Mouse (Mus musculus): ENCODE results near the gene Crybg1. TPM values are rescaled to one million over a fixed set of nuclear protein-coding genes. Genes with fewer than 3 reads are reported as not detected.
A peak's percentile ranks its signal among the peaks of the same experiment; 100 is the strongest.

Crybg1 gene
- total RNA-seq, 2 experiments from 2014 or later: 0.64 to 0.91 TPM

DNA sequence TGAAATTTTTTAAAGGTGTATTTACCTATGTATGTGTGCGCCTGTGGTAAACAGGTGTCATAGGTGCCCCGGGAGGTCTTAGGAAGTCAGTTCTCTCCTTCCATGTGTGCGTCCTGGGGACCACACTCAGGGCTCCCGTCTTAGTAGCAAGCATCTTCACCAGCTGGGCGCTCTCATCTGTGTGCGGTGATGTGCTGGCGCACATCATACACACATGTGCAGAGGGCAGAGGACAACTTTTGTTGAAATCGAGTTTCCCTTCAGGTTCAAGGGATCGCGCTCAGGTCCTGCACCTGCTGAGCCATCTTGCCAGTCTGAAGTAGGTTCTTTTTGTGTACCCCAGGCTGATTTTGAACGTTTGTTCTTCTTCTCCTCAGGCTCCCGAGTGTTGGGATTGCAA, 232.5 kb downstream of the Crybg1 start:
- intact Hi-C loops (cut with DNase I): no loop called here

DNA sequence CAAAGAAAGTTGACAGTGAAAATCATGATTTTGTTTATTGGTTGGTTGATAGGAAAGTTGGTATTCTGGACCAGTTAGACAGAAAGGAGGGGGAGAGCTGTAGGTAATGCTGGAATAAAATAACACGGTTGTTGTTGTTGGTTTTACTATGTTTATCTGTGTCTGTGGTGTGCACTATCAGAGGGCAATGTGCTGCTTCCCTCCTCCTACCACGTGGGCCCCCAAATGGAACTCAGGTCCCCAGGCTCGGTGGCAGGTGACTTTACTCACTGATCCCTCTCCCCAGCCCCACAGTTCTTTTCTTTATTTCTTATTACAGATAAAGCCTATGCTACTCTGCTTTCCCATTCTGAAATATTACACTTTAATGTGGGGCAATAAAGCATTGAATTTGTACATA, 236.4 kb downstream of the Crybg1 start:
- intact Hi-C loops (cut with DNase I): no loop called here
- no peak for DNase-seq (ENCODE audit: low spot score in 2 of 2)

More for the DNA sequence above, 232.5 kb downstream of the Crybg1 start:
- DNase-seq (ENCODE audit: low spot score in 2 of 2): no peak

DNA sequence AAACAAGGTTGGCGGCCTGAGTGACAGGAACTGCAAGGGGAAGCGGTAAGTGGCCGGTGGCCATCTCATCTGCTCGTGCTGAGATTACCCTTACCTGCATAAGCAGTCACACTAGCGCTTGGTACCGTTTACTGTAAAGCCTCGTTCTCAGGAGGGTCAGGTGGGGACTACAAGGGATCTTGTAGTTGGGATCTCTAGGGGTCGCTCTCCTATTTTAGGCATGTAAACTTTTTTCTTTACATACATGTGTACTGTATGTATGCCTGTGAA, 237.8 kb downstream of the Crybg1 start:
- intact Hi-C loops (cut with DNase I): no loop called here
- no peak for DNase-seq (ENCODE audit: low spot score in 2 of 2)

DNA sequence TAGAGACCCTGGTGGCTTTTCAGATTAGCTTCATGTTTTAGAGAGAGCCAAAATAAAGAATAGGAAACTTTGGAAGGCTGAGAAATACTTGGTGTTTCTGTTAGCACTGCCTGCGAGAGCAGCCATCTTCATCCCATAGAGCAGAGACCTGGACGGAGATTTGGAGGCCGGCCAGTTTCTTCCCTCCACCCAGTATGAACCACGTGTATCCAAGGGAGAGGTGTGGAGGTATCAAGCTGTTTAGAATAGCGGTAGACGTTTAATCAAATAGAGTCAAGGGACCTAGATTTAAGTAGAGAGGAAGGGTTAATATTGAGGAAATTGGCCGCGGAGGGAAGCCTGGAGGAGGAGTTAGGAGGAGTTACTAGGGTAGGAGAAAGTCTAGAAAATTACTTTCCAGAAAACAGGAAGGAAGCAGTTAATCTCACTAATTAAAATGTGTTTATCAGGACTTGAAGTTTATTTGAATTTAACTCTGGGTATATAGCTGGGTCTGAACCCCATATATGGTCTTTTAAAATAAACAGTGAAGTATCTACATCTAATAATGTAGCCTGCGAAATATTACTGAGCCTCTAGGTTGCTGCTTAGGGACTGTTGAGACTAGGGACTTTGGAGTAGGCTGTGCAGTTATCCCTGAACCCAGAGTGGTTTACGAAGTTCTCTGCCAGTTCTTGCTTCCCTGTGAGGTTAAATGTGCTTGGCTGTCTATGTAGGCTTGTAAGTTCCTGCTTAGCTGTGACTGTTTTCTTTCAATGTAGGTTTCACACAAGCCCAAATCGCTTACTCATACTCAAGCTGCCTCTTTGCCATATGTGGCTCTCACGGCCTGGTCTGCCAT, 238.4 kb downstream of the Crybg1 start:
- intact Hi-C loops (cut with DNase I): no loop called here
- no peak for DNase-seq (ENCODE audit: low spot score in 2 of 2)

DNA sequence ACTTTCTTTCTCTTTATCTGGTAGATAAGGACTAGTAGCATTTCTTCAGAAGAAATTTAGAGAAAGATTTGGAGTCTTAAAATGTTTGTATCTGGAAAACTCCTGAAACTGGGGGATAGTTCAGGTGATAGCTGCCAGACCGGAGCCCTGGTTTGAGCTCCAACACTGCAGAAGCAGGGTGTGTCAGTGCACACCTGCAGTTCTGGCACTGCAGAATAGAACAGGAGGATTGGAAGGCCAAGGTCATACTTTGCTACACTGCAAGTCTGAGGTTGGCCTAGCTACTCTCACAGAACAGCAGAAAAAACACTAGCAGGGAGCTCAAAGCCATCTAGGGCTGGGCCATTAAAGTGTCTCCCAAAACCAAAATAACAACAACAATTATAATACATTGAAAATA, 244.1 kb downstream of the Crybg1 start:
- DNase-seq (ENCODE audit: low spot score in 2 of 2): no peak
- intact Hi-C loops (cut with DNase I): loop anchor here (5.0 kb wide), 1 partner anchor 327 kb away; the partner anchor contains the start of gene Cd24a

DNA sequence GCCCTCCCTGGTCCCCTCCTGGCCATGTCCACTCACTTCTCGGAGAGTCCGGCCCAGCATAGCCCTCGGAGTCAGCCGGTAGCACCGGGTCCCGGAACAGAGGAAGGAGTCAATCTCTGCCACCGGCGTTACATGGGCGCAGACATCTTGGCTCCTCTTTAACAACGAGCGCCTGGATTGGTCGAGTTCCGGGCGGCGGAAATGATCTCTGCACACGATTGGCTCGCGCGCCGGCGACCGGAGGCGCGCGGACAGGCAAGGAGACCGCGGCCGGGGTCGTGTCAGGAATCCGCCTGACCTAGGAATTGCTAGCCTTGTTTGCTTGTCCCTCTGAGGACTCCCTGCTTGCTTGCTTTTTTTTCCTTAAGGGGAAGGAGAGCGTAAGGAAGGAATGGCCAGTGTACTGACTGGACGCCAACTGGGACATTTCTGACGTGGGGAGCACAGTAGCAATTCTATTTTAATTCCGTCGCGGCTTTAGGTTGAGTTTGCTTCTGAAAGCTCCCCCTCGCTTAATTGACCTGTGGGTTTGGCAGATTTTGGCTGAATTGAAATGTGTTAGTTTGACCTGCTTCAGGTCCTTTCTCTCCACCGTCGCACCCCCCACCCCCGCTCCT, 247.0 kb downstream of the Crybg1 start, which contains the start of the genes Qrsl1 and Rtn4ip1:
Gene Qrsl1, minus strand, starts transcription at position 168 of the 617 bp plus-strand sequence.
Gene Rtn4ip1, plus strand, starts transcription at position 230 of the 617 bp plus-strand sequence.
- intact Hi-C loops (cut with DNase I): loop anchor here (5.0 kb wide), 1 partner anchor 324 kb away; the partner anchor contains the start of gene Cd24a
- peak; percentile 94 to 96 for DNase-seq (ENCODE audit: low spot score in 2 of 2)

DNA sequence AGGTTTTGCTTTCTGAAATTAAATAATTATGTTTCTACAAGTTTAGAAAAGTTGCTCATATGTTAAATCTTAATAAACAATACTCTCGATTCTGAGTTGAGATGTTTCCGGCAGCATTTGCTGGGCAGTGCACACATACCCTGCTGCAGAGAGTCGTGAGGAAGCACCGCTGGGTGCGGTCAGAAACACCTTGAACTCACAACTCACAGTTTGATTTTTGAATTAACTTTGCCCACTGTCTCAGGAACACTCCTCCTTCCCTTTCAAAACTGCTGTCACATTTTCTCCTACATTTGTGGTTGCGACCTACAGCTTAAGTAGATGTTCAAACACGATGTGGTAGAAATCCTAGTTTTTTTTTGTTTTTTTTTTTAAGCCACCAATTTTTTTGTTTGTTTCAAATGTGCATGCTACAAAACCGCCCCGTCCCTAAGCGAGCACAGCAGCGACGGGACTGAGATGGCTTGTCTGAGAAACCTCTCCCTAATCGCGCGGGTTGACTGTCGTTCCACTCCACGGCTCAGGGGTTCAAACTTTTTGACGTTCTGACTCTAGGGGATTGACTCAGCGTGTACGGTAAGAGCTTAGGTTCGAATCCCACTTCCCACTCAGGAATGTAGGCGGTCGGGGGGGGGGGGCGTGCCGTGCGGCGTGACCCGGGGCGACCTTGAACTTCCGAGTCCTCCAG, 247.6 kb downstream of the Crybg1 start:
- intact Hi-C loops (cut with DNase I): loop anchor here (5.0 kb wide), 1 partner anchor 324 kb away; the partner anchor contains the start of gene Cd24a
- no peak for DNase-seq (ENCODE audit: low spot score in 2 of 2)

Other genes with a start within 250 kb of the Crybg1 start
- 10 to 100 TPM; 14.7 to 14.9 TPM for gene Qrsl1, start 247.1 kb downstream of the Crybg1 start, total RNA-seq (2021)
- 10 to 100 TPM; 13.4 to 15.5 TPM for gene Rtn4ip1, start 247.0 kb downstream of the Crybg1 start, total RNA-seq (2021)
- 10 to 100 TPM; 21.2 to 21.4 TPM for gene Atg5, start 119.5 kb upstream of the Crybg1 start, total RNA-seq (2021)

All from left cerebral cortex, postnatal 14 days (tissue).